Mouse (Mus musculus): ENCODE measurements at regions not wholly inside any gene's neighbourhood (a gene's known extent, or its start where the extent isn't known, plus 50 kb on each side); places are given as distances from the start of the nearest gene placed in this dataset.
"Not testable (repeated sequence)": the region's sequence is repeated elsewhere in the genome, so short reads cannot be mapped to it uniquely, and the experiment has no call there.

- no peak for DNase-seq (ENCODE audit: low spot score)
Observed at GRCm38 (mm10) chr4:7921503-7921902, 317.3 kb downstream of the Car8 start.

DNA sequence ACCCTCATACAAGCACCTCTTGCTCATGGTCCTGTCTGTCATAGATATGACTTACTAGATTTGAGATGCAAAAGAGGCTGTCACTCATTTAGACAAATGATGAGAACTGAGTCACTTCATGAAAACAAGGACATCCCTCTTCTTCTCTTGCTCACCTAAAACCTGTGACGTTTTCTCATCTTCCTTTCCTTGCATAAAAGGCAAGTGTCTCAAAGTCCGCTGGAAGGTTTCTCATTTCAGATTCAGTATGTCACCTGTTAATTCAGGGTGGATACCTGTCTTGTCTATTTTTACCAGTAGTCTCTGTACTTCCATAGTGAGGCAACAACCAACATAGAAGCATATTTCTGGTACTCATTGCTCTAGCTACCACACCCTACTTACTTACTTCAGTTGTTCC, 325.6 kb downstream of the Car8 start:
- DNase-seq (ENCODE audit: low spot score) = no peak

DNA sequence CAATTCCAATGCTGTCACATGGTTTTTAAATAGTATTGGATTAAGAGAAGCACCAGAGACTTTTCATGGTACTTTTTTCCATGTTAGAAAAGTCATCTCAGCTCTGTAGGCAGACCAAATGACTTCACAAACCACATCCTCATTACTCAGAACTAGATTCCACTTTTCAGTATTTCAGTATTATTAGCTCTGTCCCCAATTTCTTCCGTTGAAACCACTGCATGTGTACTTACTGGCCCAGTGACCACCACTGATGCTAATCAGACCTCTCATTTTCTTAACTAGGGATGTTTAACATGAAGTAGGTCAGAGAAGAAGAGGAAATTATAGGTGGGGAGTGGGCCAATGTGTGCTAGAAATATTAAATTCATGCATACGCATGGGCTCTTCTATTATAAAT, 326.2 kb downstream of the Car8 start:
- no peak for DNase-seq (ENCODE audit: low spot score)

GRCm38 (mm10) chr4:7903130-7903529, 335.7 kb downstream of the Car8 start:
- no peak for DNase-seq (ENCODE audit: low spot score)

DNA sequence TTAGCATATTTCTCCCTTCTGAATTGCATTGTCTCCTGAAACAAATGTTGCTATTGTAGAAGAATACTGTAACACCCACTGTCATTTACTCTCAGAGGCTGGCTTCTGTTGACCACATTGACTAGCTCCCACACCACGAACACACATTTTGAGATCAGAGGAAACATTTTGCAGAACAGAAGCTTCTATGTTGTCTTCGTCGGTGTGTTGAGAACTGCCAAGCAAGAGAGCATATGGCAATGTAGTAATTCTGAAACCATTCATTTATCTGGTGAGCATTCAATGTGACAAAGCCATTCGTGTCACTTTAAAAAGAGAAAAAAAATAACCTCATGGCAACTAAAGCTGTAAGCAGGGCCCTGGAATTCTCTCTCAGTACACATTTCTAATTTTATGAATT, 343.9 kb downstream of the Car8 start:
- no peak for DNase-seq (ENCODE audit: low spot score)

GRCm38 (mm10) chr4:7891128-7891527, 347.7 kb downstream of the Car8 start:
- no peak for DNase-seq (ENCODE audit: low spot score)

DNA sequence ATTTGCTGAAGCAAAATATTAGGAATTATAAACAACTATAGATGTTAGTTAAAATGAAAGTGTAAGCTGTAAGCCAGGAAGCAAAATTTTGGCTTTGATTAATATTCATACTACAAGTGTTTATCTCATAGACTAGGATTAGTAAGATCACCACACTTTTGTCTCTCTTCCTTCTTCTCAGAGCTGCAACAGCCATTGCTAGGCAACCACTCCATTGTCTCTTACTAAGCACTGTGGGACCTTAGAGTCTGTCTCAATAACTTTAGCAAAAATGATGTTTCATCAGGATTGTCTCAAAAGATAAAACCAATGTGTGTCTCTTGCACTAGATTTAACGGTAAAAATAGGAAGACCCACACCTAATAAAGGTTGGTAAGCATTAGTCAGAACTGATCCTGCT, 384.3 kb downstream of the Car8 start:
- no peak for DNase-seq (ENCODE audit: low spot score)

- DNase-seq (ENCODE audit: low spot score) = peak; percentile 19
Observed at GRCm38 (mm10) chr4:7853121-7853782, 385.6 kb downstream of the Car8 start.

DNA sequence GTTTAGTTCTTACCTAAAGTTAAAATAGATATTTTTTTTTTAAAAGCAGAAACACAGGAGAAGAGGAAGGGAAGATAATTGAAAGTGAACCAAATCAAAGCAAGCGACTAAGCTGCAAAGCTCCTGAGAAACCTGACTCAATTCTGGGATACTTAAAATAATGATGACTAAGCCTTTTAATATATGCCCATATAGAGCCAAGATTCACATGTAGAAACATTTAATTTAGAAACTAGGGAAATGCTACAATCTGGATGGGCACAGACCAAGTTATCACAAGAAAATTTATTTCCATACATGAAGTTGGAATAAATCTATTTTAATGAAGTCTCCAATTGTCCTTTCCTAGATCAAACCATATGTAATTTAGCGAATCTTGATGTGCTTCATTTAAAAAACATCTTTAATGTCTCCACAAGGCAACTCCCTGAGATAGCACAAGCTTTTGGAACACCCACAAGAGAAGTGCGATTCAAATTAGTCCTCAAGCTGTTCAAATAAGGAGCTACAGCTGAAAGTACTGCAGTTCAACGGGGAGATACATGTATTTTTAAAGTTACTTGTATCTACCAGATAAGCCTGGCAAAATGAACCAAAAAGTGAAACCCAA, 386.7 kb downstream of the Car8 start:
- peak; percentile 29 for DNase-seq (ENCODE audit: low spot score)

GRCm38 (mm10) chr4:7847411-7847810, 391.4 kb downstream of the Car8 start:
- DNase-seq (ENCODE audit: low spot score) = peak; percentile 12

GRCm38 (mm10) chr4:7829126-7829525, 409.7 kb downstream of the Car8 start:
- no peak for DNase-seq (ENCODE audit: low spot score)

GRCm38 (mm10) chr4:7819847-7820246, 419.0 kb downstream of the Car8 start:
- DNase-seq (ENCODE audit: low spot score) = no peak

- not testable (repeated sequence) for DNase-seq (ENCODE audit: low spot score)
Observed at GRCm38 (mm10) chr4:7777761-7778160, 461.1 kb downstream of the Car8 start.

GRCm38 (mm10) chr4:7755473-7755872, 483.4 kb downstream of the Car8 start:
- no peak for DNase-seq (ENCODE audit: low spot score)

- no peak for DNase-seq (ENCODE audit: low spot score)
Observed at GRCm38 (mm10) chr4:7753931-7754330, 484.9 kb downstream of the Car8 start.

GRCm38 (mm10) chr4:7751208-7751607, 487.6 kb downstream of the Car8 start:
- DNase-seq (ENCODE audit: low spot score) = no peak

DNA sequence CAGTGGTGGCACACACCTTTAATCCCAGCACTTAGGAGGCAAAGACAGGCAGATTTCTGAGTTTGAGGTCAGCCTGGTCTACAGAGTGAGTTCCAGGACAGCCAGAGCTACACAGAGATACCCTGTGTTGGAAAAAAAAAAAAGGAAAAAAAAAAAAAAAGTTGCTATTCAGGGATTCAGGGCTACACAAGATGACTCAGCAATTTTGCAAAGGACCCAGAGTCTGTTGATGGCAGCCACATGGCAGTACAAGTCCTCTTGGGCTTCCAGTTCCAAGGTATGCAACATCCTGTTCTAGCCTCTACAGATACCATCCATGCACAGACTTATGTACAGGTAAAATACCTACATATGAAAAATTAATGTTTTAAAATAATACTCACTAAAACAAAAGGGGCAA, 515.9 kb downstream of the Car8 start:
- no peak for DNase-seq (ENCODE audit: low spot score)

GRCm38 (mm10) chr4:7688516-7688915, 550.3 kb downstream of the Car8 start:
- DNase-seq (ENCODE audit: low spot score) = no peak

GRCm38 (mm10) chr4:7687231-7687630, 551.6 kb downstream of the Car8 start:
- DNase-seq (ENCODE audit: low spot score) = no peak

DNA sequence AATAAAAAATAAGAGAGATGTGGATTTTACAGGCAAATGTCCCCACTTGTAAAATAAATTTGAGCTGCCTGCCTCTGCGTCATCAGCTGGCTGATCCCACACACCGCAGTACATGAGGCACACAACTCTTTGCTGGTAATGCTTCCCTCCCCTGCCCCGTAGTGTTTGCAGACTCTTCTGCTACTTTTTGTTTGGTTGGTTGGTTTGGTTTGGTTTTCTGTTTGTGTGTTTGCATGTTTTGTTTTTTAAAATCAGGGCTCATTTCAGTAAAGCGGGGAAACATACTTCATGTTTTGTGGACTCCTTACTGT, 568.1 kb downstream of the Car8 start:
- no peak for DNase-seq (ENCODE audit: low spot score)

DNA sequence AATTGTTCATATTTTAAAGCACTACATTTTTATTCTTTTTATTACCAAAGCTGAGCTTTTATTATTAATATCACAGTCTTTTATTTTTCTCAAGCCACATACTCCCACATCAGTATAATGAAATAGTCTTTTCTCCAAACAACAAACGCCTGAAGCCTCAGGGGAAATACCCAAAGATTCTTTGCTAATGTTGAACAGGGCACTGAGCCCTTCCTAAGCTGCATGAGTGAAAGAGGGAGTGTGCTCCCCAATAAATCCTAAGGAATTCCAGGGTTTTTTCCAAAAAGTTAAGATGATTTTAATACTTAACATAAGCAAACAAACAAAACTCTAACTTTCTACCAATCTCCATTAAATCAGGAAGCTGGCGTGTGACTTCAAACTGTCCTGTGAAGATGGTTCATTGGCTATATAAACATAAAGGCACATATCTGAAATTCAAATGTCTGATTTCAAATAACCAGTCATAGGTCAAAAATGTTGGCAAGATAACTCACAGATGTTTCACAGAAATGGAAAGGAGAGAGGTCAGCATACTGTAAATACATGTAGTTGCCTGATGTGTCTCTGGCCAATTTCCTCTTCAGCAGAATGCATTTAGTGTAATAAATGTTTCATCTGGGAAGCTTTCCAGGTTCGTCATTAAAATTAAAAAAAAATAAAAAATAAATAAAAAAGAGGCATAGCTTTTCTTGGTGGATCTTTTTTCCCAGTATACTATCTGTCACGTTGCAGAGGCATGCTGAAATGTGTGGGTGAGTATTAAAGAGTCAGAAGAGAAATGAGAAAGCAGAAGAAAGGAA, 568.6 kb downstream of the Car8 start:
- no peak for DNase-seq (ENCODE audit: low spot score)

DNA sequence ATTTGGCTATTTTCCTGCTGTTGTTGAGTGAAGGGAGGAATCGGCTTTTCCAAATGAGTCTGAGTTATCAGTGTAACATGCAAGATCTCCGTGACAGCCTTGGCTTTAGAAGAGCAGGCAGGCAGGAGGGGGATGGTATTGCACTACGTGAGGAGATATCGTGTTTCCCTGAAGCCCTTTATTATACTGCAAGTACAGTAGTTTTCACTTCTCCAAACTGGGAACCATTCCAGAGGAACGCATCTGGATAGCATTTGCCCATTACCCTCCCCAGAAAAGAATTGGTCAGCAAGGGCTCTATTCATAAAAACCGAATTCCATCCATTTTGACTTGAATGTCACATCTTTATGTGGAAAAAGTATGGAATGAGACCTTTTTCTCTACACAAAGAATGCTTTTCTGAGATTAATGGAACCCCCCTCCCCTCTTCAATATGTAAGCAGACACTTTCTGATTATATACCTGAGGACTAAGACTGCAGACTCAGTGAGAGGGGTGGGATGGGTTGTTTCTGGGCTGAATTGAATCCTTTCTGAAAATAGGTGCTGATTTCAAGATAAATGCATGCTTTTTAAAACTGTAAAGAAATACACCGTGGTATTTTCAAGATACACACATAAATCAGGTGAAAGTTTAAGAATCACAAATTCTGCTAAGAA, 571.8 kb downstream of the Car8 start:
- DNase-seq (ENCODE audit: low spot score) = no peak

All from left cerebral cortex, adult 11 months (tissue).